In the genomic region with DNA sequence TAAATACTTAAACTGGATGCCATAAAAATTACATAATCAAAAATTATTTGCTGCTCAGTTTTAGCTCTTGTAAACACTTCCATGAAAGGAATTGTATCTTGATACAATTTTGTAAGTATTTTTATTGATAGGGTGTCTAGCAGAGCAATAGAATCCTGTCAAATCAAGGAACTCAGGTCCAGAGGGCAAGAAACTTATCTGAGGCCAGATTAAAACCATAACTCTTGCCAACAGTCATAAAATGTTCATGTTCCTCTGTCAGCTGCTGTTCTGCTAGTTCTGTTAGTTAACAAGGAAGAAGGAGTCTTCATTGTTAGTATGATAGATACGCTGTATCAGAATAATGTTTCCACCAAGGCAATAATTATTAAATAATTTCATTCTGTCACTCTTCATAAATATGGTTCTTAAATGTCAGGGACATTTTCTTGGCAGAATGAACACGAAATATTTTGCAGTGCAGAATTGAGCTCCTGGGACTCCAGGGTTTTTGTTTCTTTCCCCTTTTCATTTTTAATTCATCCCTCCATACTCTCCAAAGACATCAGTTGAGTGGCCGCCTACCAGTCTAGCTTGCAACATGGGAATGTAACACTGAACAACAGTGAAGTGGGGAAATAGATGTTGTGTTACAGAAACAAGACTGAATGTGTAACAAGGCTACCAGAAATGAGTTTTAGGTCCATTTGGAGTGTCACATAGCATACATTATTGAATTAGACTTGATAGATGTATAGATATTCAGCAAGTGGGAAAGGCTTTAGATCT, we compare ENCODE assay signal across 13 mouse cellular contexts.
"Had no signal": no experiment of that assay in that cellular context is flagged by ENCODE, and none has a peak within 500 bp of the region (broad histone marks: within the 10 kb centered on the region; RNA-seq: fewer than 3 reads in every experiment).

No protein-coding gene starts in this region.

- H3K36me3 ChIP-seq: limb, embryonic 10.5 days; liver, embryonic 15.5 days; midbrain, embryonic 10.5 days; midbrain, embryonic 15.5 days; neural tube, embryonic 13.5 days had no signal

- H3K4me2 ChIP-seq: liver, embryonic 11.5 days; liver, embryonic 15.5 days; midbrain, embryonic 15.5 days; neural tube, embryonic 13.5 days had no signal

- H3K9me3 ChIP-seq: limb, embryonic 10.5 days; liver, embryonic 15.5 days; midbrain, embryonic 10.5 days; midbrain, embryonic 15.5 days; neural tube, embryonic 13.5 days had no signal

- ATAC-seq: hindbrain, embryonic 16.5 days; inflammation-experienced regulatory T-cells, adult 6 months; midbrain, embryonic 15.5 days had no signal

- H3K9ac ChIP-seq: liver, embryonic 15.5 days; midbrain, embryonic 15.5 days; neural tube, embryonic 13.5 days had no signal

- H3K27me3 ChIP-seq: liver, embryonic 15.5 days; midbrain, embryonic 15.5 days; neural tube, embryonic 13.5 days had no signal

- H3K27ac ChIP-seq: left cerebral cortex, adult 2 months; limb, embryonic 10.5 days; liver, embryonic 15.5 days; midbrain, embryonic 10.5 days; midbrain, embryonic 15.5 days; neural tube, embryonic 13.5 days had no signal

- H3K4me1 ChIP-seq: limb, embryonic 10.5 days; liver, embryonic 15.5 days; midbrain, embryonic 10.5 days; midbrain, embryonic 15.5 days; neural tube, embryonic 13.5 days had no signal

- H3K4me3 ChIP-seq: left cerebral cortex, adult 2 months; limb, embryonic 10.5 days; liver, embryonic 15.5 days; midbrain, embryonic 10.5 days; midbrain, embryonic 15.5 days; neural tube, embryonic 13.5 days had no signal

- DNase-seq: lung, postnatal 14 days; retina, postnatal 1 day; right cerebral cortex, postnatal 4 days; thymus, postnatal 4 days had no signal
